Mouse (Mus musculus): ENCODE measurements at regions not wholly inside any gene's neighbourhood (a gene's known extent, or its start where the extent isn't known, plus 50 kb on each side); places are given as distances from the start of the nearest gene placed in this dataset.

DNA sequence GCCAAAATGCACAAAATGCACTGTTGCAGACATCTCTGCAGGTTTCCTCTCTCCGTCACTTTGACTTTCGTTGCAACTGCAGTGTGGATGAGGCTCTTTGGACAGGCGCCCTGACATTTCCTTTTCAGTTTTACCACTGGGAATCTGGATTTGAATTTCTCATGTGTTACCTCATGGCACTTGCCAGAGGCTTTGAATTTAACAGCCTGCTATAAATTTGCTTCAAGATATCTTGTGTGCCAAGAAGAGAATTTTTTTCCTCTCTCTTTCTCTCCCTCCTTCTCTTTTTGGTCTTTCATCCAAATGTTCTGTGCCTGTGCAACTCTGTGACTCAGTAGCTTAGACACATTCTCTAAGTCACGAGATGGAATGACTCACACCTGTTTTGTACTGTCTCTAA lies 2213.6 kb upstream of the Lrrc6 start:
- no peak for ATAC-seq (replicated peaks)
- H3K27me3 ChIP-seq (replicated peaks) = no peaks in the 10 kb centered on the region
- H3K4me2 ChIP-seq = no peak overlapping the region
- H3K36me3 ChIP-seq (replicated peaks) = no peaks in the 10 kb centered on the region
- H3K9me3 ChIP-seq = no peaks in the 10 kb centered on the region
- no peak overlapping the region for H3K27ac ChIP-seq
- H3K9ac ChIP-seq = no peak overlapping the region
- 80% methylated on average over 4 of the region's 4 CpGs for WGBS
- no peak overlapping the region for H3K4me3 ChIP-seq
- H3K4me1 ChIP-seq = no peaks in the 10 kb centered on the region

DNA sequence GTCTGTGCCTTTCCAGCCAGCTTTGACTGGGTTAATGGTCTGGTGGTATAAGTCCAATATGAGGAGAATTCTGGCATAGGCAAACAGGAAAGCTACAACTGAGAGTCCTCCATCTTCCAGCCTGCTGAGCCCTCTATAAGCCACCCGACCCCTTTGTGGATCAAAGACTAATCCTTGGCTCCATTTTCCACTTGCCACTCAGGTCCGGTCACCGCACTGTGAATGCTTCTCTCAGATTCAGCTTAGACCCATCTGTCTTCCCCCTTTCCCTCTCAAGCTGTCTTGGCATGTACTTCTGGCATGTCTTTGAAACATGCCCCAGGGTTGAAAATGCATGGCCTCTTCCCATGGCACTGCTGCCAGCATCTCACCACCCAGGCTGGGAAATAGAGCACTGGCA lies 2206.6 kb upstream of the Lrrc6 start:
- no peak overlapping the region for H3K4me3 ChIP-seq
- no peak overlapping the region for H3K9ac ChIP-seq
- H3K9me3 ChIP-seq = no peaks in the 10 kb centered on the region
- WGBS = 69% methylated on average over 3 of the region's 3 CpGs
- no peak overlapping the region for H3K4me2 ChIP-seq
- no peak for ATAC-seq (replicated peaks)
- H3K27ac ChIP-seq = no peak overlapping the region
- H3K4me1 ChIP-seq = no peaks in the 10 kb centered on the region
- H3K27me3 ChIP-seq (replicated peaks) = no peaks in the 10 kb centered on the region
- no peaks in the 10 kb centered on the region for H3K36me3 ChIP-seq (replicated peaks)

DNA sequence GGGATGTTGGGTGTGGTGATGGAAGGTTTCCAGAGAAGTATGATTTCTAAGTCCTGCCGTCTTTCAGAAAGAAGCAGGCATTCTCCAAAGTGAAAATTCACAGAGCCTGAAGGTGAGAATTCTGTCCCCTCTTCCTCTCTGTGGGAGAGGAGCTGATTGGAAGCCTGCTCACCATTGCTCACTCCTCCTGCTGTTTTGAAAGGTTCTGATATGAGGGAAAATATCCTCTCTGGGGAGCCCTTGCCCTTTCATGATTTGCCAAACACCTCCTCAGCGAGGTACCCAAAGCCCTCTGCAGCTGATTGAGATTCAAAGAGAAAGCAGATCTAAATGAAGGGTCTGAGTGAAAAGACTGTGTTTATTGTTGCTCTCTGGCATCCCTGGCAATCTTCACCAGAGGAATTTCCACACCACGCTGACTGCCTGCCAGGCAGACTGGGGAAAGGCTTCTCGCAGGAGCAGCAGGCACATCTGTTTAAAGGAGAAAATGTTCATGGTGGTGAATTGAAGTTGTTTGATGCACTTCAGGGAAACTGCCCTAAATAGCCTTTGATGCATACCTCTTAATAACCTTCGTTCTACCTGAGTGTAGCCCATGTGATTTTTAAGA lies 2194.4 kb upstream of the Lrrc6 start:
- peak; percentile 58 for ATAC-seq (replicated peaks)
- WGBS = 44% methylated on average over 5 of the region's 5 CpGs

DNA sequence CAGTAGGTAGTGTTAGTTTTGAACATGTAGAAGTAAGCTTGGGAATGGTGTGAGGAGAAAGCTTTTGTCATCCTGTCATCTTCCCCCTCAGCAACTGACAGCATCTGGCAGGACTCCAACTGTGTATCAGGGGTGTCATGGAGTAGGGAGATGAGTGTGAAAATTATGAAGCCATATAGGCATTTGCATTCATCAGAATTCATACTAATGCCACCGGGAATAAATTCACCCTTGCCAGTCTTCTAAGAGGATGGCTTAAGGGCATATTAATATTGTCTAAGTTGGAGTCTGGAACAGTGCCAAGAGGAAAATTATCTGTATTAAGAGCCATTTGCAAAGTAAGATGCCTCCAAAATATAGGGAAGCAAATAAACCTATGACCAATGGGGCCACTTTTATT lies 2166.8 kb upstream of the Lrrc6 start:
- H3K4me2 ChIP-seq = no peak overlapping the region
- WGBS = 71% methylated on average over 1 of the region's 1 CpGs

More for the DNA sequence above, 2194.4 kb upstream of the Lrrc6 start:
- no peaks in the 10 kb centered on the region for H3K27me3 ChIP-seq (replicated peaks)
- H3K4me3 ChIP-seq = no peak overlapping the region
- no peak overlapping the region for H3K9ac ChIP-seq
- no peaks in the 10 kb centered on the region for H3K9me3 ChIP-seq
- H3K4me1 ChIP-seq = peaks cover 7% of the 10 kb centered on the region
- no peaks in the 10 kb centered on the region for H3K36me3 ChIP-seq (replicated peaks)
- H3K4me2 ChIP-seq = no peak overlapping the region
- H3K27ac ChIP-seq = no peak overlapping the region

DNA sequence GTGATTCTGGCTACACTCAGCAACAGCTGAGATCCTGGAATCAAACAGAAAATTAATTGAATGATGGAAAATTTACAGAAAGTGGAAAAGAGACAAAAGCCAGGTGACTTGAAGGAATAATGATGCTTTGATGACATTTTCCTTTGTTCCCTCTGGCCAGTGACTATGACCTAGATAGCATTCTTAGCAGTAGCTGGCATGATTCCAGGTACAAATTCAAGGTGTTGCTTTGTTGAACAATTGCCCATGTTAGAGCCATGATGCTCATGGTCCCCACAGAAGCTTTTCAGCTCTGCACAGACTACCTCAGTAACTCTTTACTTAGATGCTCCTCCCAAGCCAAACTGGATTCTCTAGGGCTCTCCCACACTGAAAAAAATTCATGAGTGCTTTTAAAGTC lies 2164.6 kb upstream of the Lrrc6 start:
- Histone ChIP-seq H3K27ac (no peak overlapping the region), H3K4me3 (no peak overlapping the region), H3K36me3 (replicated peaks) (no peaks in the 10 kb centered on the region), H3K9me3 (no peaks in the 10 kb centered on the region), H3K9ac (no peak overlapping the region), H3K27me3 (replicated peaks) (no peaks in the 10 kb centered on the region), H3K4me2 (no peak overlapping the region), H3K4me1 (no peaks in the 10 kb centered on the region)
- ATAC-seq (replicated peaks) = no peak

More for the DNA sequence above, 2166.8 kb upstream of the Lrrc6 start:
- H3K36me3 ChIP-seq (replicated peaks) = no peaks in the 10 kb centered on the region
- no peak overlapping the region for H3K27ac ChIP-seq
- H3K4me1 ChIP-seq = no peaks in the 10 kb centered on the region
- no peak overlapping the region for H3K4me3 ChIP-seq
- no peaks in the 10 kb centered on the region for H3K9me3 ChIP-seq
- ATAC-seq (replicated peaks) = no peak
- H3K9ac ChIP-seq = no peak overlapping the region
- no peaks in the 10 kb centered on the region for H3K27me3 ChIP-seq (replicated peaks)

DNA sequence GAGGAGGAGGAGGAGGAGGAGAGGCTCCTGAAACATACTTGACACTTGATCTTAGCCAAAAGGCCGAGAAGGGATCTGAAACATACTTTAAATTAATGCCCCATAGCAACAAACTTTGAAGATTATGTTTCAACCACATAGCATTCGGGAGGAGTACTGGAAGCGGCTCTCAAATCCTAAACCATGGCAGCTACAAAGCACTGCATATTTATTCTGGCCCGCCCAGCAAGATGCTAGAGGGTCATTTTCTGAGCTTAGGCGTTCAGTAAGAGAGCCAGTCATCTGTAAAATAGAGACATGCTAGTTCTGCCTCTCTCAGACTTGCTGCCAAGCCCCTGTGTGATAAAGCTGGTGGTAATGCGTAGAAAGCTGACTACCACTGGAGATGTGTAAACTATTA lies 2156.0 kb upstream of the Lrrc6 start:
- Histone ChIP-seq H3K36me3 (replicated peaks) (no peaks in the 10 kb centered on the region), H3K9ac (no peak overlapping the region), H3K4me3 (no peak overlapping the region), H3K4me1 (no peaks in the 10 kb centered on the region), H3K4me2 (no peak overlapping the region), H3K27ac (no peak overlapping the region), H3K27me3 (replicated peaks) (no peaks in the 10 kb centered on the region), H3K9me3 (no peaks in the 10 kb centered on the region)
- ATAC-seq (replicated peaks) = no peak
- 51% methylated on average over 6 of the region's 6 CpGs for WGBS

DNA sequence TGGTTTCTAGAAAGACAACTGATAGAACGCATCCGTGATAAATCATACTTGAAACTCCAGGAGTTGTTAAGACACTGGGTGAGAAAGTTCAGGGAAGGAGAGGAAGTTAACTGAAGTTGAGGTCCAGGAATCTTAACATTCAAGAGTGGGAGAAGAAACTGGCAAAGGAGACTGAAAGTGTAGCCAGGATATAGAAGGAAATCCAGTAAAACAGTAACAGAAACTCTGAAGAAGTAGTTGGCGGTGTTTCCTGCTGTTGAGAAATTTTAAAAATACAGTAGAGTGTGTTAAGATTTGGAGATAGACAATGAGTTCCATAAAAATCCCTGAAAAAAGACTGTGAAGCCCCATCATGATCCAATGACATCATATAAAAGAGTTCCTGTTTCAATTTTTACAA lies 2154.3 kb upstream of the Lrrc6 start:
- ATAC-seq (replicated peaks) = no peak
- no peaks in the 10 kb centered on the region for H3K27me3 ChIP-seq (replicated peaks)
- peaks cover under 1% of the 10 kb centered on the region; the same call in 1 of the 2 replicates for H3K4me1 ChIP-seq
- WGBS = 93% methylated on average over 3 of the region's 3 CpGs
- H3K9ac ChIP-seq = no peak overlapping the region
- no peak overlapping the region for H3K4me3 ChIP-seq
- no peak overlapping the region for H3K27ac ChIP-seq
- no peaks in the 10 kb centered on the region for H3K36me3 ChIP-seq (replicated peaks)
- no peak overlapping the region for H3K4me2 ChIP-seq
- no peaks in the 10 kb centered on the region for H3K9me3 ChIP-seq

DNA sequence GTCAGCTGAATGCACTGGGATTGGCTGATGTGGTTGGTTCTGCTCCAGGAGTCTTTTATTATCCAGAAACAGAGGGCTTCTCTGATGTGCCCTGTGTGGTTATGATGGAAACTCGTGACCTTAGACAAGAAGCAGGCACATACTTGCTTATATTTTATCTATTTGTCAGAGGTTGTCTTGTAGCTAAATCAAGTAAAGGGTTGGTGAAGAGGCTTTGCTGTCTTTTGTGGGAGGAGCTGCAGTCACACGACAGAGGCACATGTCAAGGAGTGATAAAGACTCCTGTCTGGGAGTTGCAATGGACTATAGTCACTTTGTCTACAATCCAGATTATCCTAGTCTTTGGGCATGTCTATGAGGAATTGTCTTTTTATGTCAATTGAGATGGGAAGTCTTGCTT lies 2149.9 kb upstream of the Lrrc6 start:
- no peak overlapping the region for H3K27ac ChIP-seq
- ATAC-seq (replicated peaks) = no peak

DNA sequence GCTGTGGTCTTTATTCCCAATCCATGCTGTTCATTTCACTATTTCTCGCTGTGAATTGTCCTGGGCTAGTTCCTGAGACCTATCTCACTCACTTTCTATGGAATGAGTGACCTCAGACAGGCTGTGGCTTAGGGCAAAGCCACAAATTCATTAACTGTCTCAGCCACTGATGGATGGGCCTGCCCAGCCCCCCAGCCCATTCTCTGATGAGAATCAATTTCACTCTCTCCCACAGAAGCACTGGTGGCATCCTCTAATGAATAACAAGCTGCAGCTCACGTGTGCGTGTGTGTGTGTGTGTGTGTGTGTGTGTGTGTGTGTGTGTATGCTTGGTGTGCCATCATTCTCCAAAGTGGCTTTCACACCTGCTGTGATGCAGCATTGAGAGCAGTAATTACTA lies 2149.3 kb upstream of the Lrrc6 start:
- ATAC-seq (replicated peaks) = peak; percentile 54; the same call in 1 of the 2 replicates
- Histone ChIP-seq H3K27ac (no peak overlapping the region), H3K4me2 (no peak overlapping the region), H3K4me3 (no peak overlapping the region), H3K9ac (no peak overlapping the region), H3K36me3 (replicated peaks) (no peaks in the 10 kb centered on the region), H3K27me3 (replicated peaks) (no peaks in the 10 kb centered on the region), H3K4me1 (peaks cover 4% of the 10 kb centered on the region; the same call in 1 of the 2 replicates), H3K9me3 (no peaks in the 10 kb centered on the region)
- WGBS = 54% methylated on average over 3 of the region's 3 CpGs

More for the DNA sequence above, 2149.9 kb upstream of the Lrrc6 start:
- no peaks in the 10 kb centered on the region for H3K36me3 ChIP-seq (replicated peaks)
- no peaks in the 10 kb centered on the region for H3K27me3 ChIP-seq (replicated peaks)
- H3K4me2 ChIP-seq = no peak overlapping the region
- 54% methylated on average over 2 of the region's 2 CpGs for WGBS
- H3K9me3 ChIP-seq = no peaks in the 10 kb centered on the region
- no peak overlapping the region for H3K4me3 ChIP-seq
- no peak overlapping the region for H3K9ac ChIP-seq
- H3K4me1 ChIP-seq = peaks cover 4% of the 10 kb centered on the region; the same call in 1 of the 2 replicates

DNA sequence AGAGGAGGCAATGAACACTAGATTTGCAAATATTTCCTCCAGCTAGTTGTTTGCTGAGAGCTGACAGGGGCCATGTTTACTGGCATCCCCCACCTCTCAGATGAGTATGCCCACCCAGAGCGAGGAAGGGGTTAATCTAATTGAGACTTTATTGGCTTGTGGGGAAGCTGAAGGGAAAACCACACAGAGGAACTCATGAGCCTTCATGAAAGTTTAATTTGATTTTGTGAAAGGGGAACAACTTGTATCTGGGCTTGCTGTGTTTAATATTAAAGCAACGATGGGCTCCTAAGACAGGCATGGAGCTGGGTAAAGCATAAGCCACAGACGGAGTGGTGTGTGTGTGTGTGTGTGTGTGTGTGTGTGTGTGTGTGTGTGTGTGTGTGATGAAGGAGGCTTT lies 2146.2 kb upstream of the Lrrc6 start:
- no peaks in the 10 kb centered on the region for H3K9me3 ChIP-seq
- no peak overlapping the region for H3K27ac ChIP-seq
- no peak; the same call in 1 of the 2 replicates for ATAC-seq (replicated peaks)
- no peak overlapping the region for H3K4me2 ChIP-seq
- H3K4me3 ChIP-seq = no peak overlapping the region
- H3K4me1 ChIP-seq = peaks cover 4% of the 10 kb centered on the region; the same call in 1 of the 2 replicates
- no peaks in the 10 kb centered on the region for H3K36me3 ChIP-seq (replicated peaks)
- no peak overlapping the region for H3K9ac ChIP-seq
- H3K27me3 ChIP-seq (replicated peaks) = no peaks in the 10 kb centered on the region
- WGBS = 49% methylated on average over 3 of the region's 3 CpGs

DNA sequence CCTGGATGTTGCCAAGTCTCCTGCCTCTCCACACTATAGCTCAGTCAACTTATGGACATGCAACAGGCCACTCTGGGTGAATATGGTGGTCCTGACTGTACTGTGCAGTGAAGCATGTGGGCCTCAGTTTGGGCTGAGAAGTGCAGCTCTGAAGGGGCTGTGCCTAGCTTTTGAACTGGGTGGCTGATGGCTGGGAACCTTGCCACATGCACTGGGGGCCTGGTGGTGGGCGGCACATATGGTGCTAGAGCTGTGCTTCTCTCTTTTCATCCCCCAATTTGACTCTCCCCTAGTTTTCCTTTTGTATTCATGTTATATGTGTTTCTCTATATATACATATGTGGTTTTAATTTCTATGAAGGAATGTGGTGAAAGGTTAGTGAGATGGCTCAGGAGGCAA lies 2144.2 kb upstream of the Lrrc6 start:
- Histone ChIP-seq H3K27ac (no peak overlapping the region), H3K4me1 (peaks cover 2% of the 10 kb centered on the region; the same call in 1 of the 2 replicates), H3K4me2 (no peak overlapping the region), H3K9ac (no peak overlapping the region), H3K9me3 (no peaks in the 10 kb centered on the region), H3K4me3 (no peak overlapping the region), H3K27me3 (replicated peaks) (no peaks in the 10 kb centered on the region), H3K36me3 (replicated peaks) (no peaks in the 10 kb centered on the region)
- 86% methylated on average over 1 of the region's 1 CpGs for WGBS
- ATAC-seq (replicated peaks) = no peak

DNA sequence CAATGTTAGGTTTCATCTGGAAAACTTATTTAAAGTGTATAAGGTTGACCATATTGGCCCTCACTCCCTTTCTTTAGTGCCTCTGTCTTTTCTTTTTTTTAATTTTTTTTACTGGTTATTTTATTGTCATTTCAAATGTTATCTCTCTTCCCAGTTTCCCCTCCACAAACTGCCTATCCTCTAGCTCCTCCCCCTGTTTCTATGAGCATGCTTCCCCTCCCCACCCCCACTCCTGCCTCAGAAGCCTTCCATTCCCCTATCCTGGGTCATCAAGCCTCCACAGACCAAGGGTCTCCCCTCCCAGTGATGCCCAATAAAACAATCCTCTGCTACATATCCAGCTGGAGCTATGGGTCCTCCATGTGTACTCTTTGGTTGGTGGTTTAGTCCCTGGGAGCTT lies 2134.9 kb upstream of the Lrrc6 start:
- Histone ChIP-seq H3K4me1 (no peaks in the 10 kb centered on the region), H3K36me3 (replicated peaks) (no peaks in the 10 kb centered on the region), H3K9ac (no peak overlapping the region), H3K27me3 (replicated peaks) (no peaks in the 10 kb centered on the region), H3K27ac (no peak overlapping the region), H3K4me3 (no peak overlapping the region), H3K9me3 (no peaks in the 10 kb centered on the region), H3K4me2 (no peak overlapping the region)
- no peak for ATAC-seq (replicated peaks)

DNA sequence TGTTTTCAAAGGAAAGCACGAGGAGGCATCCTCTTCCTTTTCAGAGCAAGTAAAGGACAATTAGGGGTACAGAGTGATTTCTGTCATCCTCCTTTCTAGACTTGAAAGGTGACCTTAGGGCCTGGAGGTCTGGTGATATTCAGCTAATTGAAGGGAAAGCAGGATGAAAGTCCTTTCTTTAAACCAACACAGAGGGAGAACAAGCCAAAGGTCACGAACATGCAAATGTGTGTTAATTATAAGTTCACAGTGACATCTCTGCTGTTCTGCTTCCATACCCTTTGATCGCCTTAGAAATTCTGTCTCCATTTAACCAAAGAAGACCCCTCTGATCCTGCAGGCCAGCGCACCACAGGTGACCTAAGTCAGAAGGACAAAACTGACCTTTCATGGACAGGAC lies 2126.3 kb upstream of the Lrrc6 start:
- H3K27me3 ChIP-seq (replicated peaks) = no peaks in the 10 kb centered on the region
- H3K4me2 ChIP-seq = no peak overlapping the region
- WGBS = 70% methylated on average over 4 of the region's 4 CpGs
- no peak overlapping the region for H3K27ac ChIP-seq
- no peaks in the 10 kb centered on the region for H3K36me3 ChIP-seq (replicated peaks)
- no peak overlapping the region for H3K9ac ChIP-seq
- H3K4me1 ChIP-seq = no peaks in the 10 kb centered on the region
- no peak overlapping the region for H3K4me3 ChIP-seq
- no peaks in the 10 kb centered on the region for H3K9me3 ChIP-seq
- ATAC-seq (replicated peaks) = no peak

Data from midbrain, embryonic 15.5 days (tissue).